Mouse (Mus musculus): Measurements from ENCODE around the gene Gm17657. TPM values are rescaled to one million over a fixed set of nuclear protein-coding genes. Genes with fewer than 3 reads are reported as not detected.

Gm17657 gene
- polyA plus RNA-seq, 1 experiment from 2014 or later, result not detected

DNA sequence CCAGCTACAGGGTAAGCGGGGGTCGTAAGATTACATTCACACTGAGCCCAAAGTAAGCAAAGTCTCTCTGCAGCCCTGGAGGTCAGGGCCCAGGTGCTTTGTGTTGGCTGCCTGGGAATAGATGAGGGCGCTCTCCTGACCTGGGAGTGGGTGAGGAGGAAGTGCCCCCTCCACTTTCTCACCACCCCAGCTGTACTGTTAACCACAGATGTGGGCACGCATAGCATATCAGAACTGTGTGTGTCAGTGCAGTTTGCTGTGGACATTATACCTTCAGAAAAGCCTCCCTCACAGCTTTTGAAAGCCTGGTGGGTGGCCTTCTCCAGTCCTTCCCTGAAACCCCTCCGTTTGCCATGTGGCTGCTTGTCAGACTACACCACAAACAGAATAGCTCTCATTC is 34.9 kb upstream of the Gm17657 start:
- peaks cover 5% of the 10 kb centered on the region for H3K4me1 ChIP-seq (replicated peaks; ENCODE audit: control insufficient read depth, insufficient read depth, low read length)
- H3K9me3 ChIP-seq (ENCODE audit: control insufficient read depth, low read length), result no peaks in the 10 kb centered on the region
- H3K36me3 ChIP-seq (replicated peaks; ENCODE audit: control insufficient read depth, insufficient read depth), result peaks cover 35% of the 10 kb centered on the region
- no peak overlapping the region for H3K9ac ChIP-seq
- H3K4me2 ChIP-seq (replicated peaks), result no peak overlapping the region
- WGBS, result 85% methylated on average over 5 of the region's 5 CpGs
- DNase-seq (ENCODE audit: low spot score) (no peak), ATAC-seq (ENCODE audit: low FRiP score) (no peak)
- H3K27me3 ChIP-seq (ENCODE audit: control insufficient read depth, insufficient read depth, low read length), result no peaks in the 10 kb centered on the region
- H3K4me3 ChIP-seq (replicated peaks; ENCODE audit: low read length), result no peak overlapping the region
- H3K27ac ChIP-seq, result no peak overlapping the region

GRCm38 (mm10) chr17:29583569-29583968 is 34.1 kb upstream of the Gm17657 start:
- H3K36me3 ChIP-seq (replicated peaks; ENCODE audit: control insufficient read depth, insufficient read depth), result peaks cover 40% of the 10 kb centered on the region
- 88% methylated on average over 5 of the region's 5 CpGs for WGBS
- ATAC-seq (ENCODE audit: low FRiP score), result no peak
- no peaks in the 10 kb centered on the region; the same call in 1 of the 2 replicates for H3K4me1 ChIP-seq (replicated peaks; ENCODE audit: control insufficient read depth, insufficient read depth, low read length)
- H3K27me3 ChIP-seq (ENCODE audit: control insufficient read depth, insufficient read depth, low read length), result no peaks in the 10 kb centered on the region
- no peaks in the 10 kb centered on the region for H3K9me3 ChIP-seq (ENCODE audit: control insufficient read depth, low read length)
- no peak overlapping the region for H3K27ac ChIP-seq
- no peak overlapping the region for H3K4me2 ChIP-seq (replicated peaks)
- no peak overlapping the region for H3K9ac ChIP-seq
- no peak overlapping the region for H3K4me3 ChIP-seq (replicated peaks; ENCODE audit: low read length)
- no peak for DNase-seq (ENCODE audit: low spot score)

DNA sequence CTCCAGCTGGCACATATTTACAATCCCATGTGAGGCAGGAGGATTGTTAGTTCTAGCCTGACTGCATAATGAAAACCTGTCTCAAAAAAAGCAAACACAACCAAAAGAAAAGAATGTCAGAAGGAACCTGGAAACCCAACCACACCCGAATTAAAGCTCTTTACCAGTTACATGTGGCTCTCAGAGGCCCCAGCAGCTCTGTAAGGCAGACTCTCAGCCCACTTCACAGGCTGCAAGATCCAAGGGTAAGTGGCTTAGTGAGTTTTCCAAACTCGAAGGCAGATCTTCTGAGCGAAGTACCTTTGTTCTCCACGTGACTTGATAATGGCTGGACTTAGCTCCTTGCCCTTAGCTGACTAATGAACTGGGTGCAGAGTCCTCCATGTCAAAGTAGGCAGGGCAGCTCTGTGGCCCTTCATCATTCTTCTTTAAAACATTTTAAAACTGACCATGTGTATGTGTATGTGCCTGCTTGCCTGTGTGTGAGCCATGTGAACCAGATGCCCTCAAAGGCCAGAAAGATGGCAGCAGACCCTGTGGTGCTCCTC is 30.2 kb upstream of the Gm17657 start:
- H3K9me3 ChIP-seq (ENCODE audit: control insufficient read depth, low read length), result no peaks in the 10 kb centered on the region
- ATAC-seq (ENCODE audit: low FRiP score), result no peak
- 87% methylated on average over 4 of the region's 4 CpGs for WGBS
- peaks cover 67% of the 10 kb centered on the region for H3K36me3 ChIP-seq (replicated peaks; ENCODE audit: control insufficient read depth, insufficient read depth)
- H3K27ac ChIP-seq, result no peak overlapping the region
- H3K27me3 ChIP-seq (ENCODE audit: control insufficient read depth, insufficient read depth, low read length), result no peaks in the 10 kb centered on the region
- no peak overlapping the region for H3K4me2 ChIP-seq (replicated peaks)
- no peak overlapping the region for H3K9ac ChIP-seq
- no peak overlapping the region for H3K4me3 ChIP-seq (replicated peaks; ENCODE audit: low read length)
- no peaks in the 10 kb centered on the region for H3K4me1 ChIP-seq (replicated peaks; ENCODE audit: control insufficient read depth, insufficient read depth, low read length)
- DNase-seq (ENCODE audit: low spot score), result no peak

DNA sequence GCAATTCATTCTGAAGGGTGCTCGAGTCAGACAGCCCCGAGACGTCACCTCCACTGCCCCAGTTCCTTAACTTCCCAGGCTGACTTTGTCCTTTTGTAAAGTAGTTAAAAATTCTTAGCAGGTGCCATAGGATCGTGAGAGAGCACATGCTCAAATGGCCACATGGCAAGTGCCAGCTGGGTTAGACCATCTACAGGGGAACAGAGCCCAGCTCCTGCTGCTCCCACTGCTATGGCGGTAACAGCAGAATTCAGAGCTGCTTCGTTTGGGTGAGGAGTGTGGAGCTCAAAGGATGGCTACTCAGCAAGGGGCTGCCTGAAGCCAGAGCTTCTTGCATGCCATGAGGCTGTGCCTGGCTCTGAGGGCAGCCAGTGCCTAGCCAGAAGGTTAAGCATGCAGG is 20.4 kb upstream of the Gm17657 start:
- Histone ChIP-seq H3K4me3 (replicated peaks; ENCODE audit: low read length) (no peak overlapping the region), H3K27ac (no peak overlapping the region), H3K4me1 (replicated peaks; ENCODE audit: control insufficient read depth, insufficient read depth, low read length) (no peaks in the 10 kb centered on the region), H3K9me3 (ENCODE audit: control insufficient read depth, low read length) (no peaks in the 10 kb centered on the region), H3K36me3 (replicated peaks; ENCODE audit: control insufficient read depth, insufficient read depth) (peaks cover 69% of the 10 kb centered on the region), H3K9ac (no peak overlapping the region), H3K4me2 (replicated peaks) (no peak overlapping the region), H3K27me3 (ENCODE audit: control insufficient read depth, insufficient read depth, low read length) (no peaks in the 10 kb centered on the region)
- 83% methylated on average over 6 of the region's 6 CpGs for WGBS
- ATAC-seq (ENCODE audit: low FRiP score) (no peak), DNase-seq (ENCODE audit: low spot score) (no peak)

GRCm38 (mm10) chr17:29568435-29568834 is 19.0 kb upstream of the Gm17657 start:
- H3K9me3 ChIP-seq (ENCODE audit: control insufficient read depth, low read length), result no peaks in the 10 kb centered on the region
- no peak overlapping the region for H3K9ac ChIP-seq
- WGBS, result 93% methylated on average over 15 of the region's 15 CpGs
- no peak overlapping the region for H3K4me3 ChIP-seq (replicated peaks; ENCODE audit: low read length)
- ATAC-seq (ENCODE audit: low FRiP score) (no peak), DNase-seq (ENCODE audit: low spot score) (no peak)
- no peak overlapping the region for H3K4me2 ChIP-seq (replicated peaks)
- no peak overlapping the region for H3K27ac ChIP-seq
- H3K36me3 ChIP-seq (replicated peaks; ENCODE audit: control insufficient read depth, insufficient read depth), result peaks cover 62% of the 10 kb centered on the region
- no peaks in the 10 kb centered on the region for H3K4me1 ChIP-seq (replicated peaks; ENCODE audit: control insufficient read depth, insufficient read depth, low read length)
- H3K27me3 ChIP-seq (ENCODE audit: control insufficient read depth, insufficient read depth, low read length), result no peaks in the 10 kb centered on the region

DNA sequence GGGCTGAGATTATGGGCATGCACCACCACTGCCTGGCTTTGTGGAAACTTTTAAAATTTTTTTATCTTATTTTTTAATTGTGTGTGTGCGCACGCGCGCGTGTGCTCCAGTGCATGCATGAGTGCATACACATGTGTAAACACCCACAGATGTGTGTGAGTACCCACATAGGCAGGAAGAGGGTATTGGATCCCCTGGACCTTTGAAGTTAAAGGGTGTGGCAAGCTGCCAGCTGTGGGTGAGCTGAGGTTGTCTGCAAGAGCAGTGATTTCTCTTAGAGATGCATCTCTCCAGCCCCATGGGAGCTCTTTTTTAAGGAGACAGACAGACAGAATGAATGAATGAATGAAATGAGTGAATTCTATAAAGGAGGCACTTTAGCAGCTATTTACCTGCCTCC is 16.1 kb upstream of the Gm17657 start:
- no peak for ATAC-seq (ENCODE audit: low FRiP score)
- Histone ChIP-seq H3K27ac (no peak overlapping the region), H3K4me3 (replicated peaks; ENCODE audit: low read length) (no peak overlapping the region), H3K9me3 (ENCODE audit: control insufficient read depth, low read length) (no peaks in the 10 kb centered on the region), H3K4me1 (replicated peaks; ENCODE audit: control insufficient read depth, insufficient read depth, low read length) (no peaks in the 10 kb centered on the region), H3K9ac (no peak overlapping the region), H3K36me3 (replicated peaks; ENCODE audit: control insufficient read depth, insufficient read depth) (peaks cover 33% of the 10 kb centered on the region), H3K4me2 (replicated peaks) (no peak overlapping the region), H3K27me3 (ENCODE audit: control insufficient read depth, insufficient read depth, low read length) (no peaks in the 10 kb centered on the region)
- WGBS, result 97% methylated on average over 5 of the region's 5 CpGs
- no peak for DNase-seq (ENCODE audit: low spot score)

DNA sequence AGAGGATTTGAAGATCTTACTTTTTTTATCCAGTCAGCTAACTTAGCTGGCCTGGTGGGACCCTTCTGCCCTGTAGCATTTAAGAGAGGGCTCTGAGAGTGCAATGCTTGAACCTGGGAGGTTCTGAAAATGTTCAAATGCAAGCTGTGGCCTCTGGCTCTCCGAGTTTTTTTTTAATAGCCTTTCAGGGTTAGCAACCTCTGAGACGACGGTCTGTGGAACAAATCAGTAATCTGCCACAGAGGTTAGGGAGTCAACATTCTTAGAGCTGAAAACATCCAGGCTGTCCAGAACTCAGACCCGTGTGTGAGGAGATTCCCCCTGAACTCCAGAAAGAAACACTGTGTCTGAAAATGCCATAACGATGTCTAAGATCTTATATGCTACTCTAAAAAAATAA is 9.0 kb upstream of the Gm17657 start:
- ATAC-seq (ENCODE audit: low FRiP score), result no peak
- Histone ChIP-seq H3K9me3 (ENCODE audit: control insufficient read depth, low read length) (no peaks in the 10 kb centered on the region), H3K27me3 (ENCODE audit: control insufficient read depth, insufficient read depth, low read length) (no peaks in the 10 kb centered on the region), H3K4me3 (replicated peaks; ENCODE audit: low read length) (no peak overlapping the region), H3K36me3 (replicated peaks; ENCODE audit: control insufficient read depth, insufficient read depth) (no peaks in the 10 kb centered on the region), H3K4me2 (replicated peaks) (no peak overlapping the region), H3K4me1 (replicated peaks; ENCODE audit: control insufficient read depth, insufficient read depth, low read length) (no peaks in the 10 kb centered on the region), H3K27ac (no peak overlapping the region), H3K9ac (no peak overlapping the region)
- 83% methylated on average over 5 of the region's 5 CpGs for WGBS
- no peak for DNase-seq (ENCODE audit: low spot score)

- no peak overlapping the region for H3K9ac ChIP-seq
- no peaks in the 10 kb centered on the region for H3K36me3 ChIP-seq (replicated peaks; ENCODE audit: control insufficient read depth, insufficient read depth)
- H3K4me1 ChIP-seq (replicated peaks; ENCODE audit: control insufficient read depth, insufficient read depth, low read length), result no peaks in the 10 kb centered on the region
- H3K4me3 ChIP-seq (replicated peaks; ENCODE audit: low read length), result no peak overlapping the region
- DNase-seq (ENCODE audit: low spot score) (no peak), ATAC-seq (ENCODE audit: low FRiP score) (no peak)
- WGBS, result 92% methylated on average over 7 of the region's 7 CpGs
- no peak overlapping the region for H3K4me2 ChIP-seq (replicated peaks)
- no peak overlapping the region for H3K27ac ChIP-seq
- no peaks in the 10 kb centered on the region for H3K9me3 ChIP-seq (ENCODE audit: control insufficient read depth, low read length)
- H3K27me3 ChIP-seq (ENCODE audit: control insufficient read depth, insufficient read depth, low read length), result no peaks in the 10 kb centered on the region
Measured at GRCm38 (mm10) chr17:29556893-29557292, 7.5 kb upstream of the Gm17657 start.

DNA sequence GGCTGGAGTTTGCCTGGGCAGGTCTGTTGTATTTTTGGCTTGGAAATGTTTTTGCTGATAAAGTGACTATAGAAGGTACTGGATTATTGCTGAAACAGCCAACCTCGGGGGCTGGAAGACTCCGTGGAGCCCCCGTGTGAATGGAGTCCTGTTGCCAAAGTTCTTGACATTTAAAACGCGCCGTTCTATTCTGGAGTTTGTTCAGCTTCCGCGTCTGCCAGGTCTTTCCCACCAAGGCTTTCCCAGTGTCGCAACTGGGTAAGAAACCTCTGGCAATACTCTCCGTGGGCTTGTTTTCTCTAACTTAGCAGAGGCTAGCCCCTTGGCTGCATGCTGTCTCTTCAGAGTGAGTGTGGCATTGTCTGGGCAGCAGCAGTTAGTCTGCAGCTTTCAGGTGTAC is 7.0 kb upstream of the Gm17657 start:
- no peaks in the 10 kb centered on the region for H3K27me3 ChIP-seq (ENCODE audit: control insufficient read depth, insufficient read depth, low read length)
- H3K27ac ChIP-seq, result no peak overlapping the region
- H3K4me2 ChIP-seq (replicated peaks), result no peak overlapping the region
- no peak for DNase-seq (ENCODE audit: low spot score)
- whole genome bisulfite sequencing, result 90% methylated on average over 10 of the region's 10 CpGs
- H3K9ac ChIP-seq, result no peak overlapping the region
- H3K4me3 ChIP-seq (replicated peaks; ENCODE audit: low read length), result no peak overlapping the region
- H3K4me1 ChIP-seq (replicated peaks; ENCODE audit: control insufficient read depth, insufficient read depth, low read length), result no peaks in the 10 kb centered on the region
- H3K9me3 ChIP-seq (ENCODE audit: control insufficient read depth, low read length), result no peaks in the 10 kb centered on the region
- ATAC-seq (ENCODE audit: low FRiP score), result no peak
- no peaks in the 10 kb centered on the region for H3K36me3 ChIP-seq (replicated peaks; ENCODE audit: control insufficient read depth, insufficient read depth)

GRCm38 (mm10) chr17:29554176-29554575 is 4.7 kb upstream of the Gm17657 start:
- ATAC-seq (ENCODE audit: low FRiP score), result no peak
- no peak overlapping the region for H3K4me2 ChIP-seq (replicated peaks)

More at GRCm38 (mm10) chr17:29554176-29554575, 4.7 kb upstream of the Gm17657 start:
- Histone ChIP-seq H3K36me3 (replicated peaks; ENCODE audit: control insufficient read depth, insufficient read depth) (no peaks in the 10 kb centered on the region), H3K4me1 (replicated peaks; ENCODE audit: control insufficient read depth, insufficient read depth, low read length) (peaks cover 13% of the 10 kb centered on the region), H3K9ac (no peak overlapping the region), H3K27me3 (ENCODE audit: control insufficient read depth, insufficient read depth, low read length) (no peaks in the 10 kb centered on the region), H3K9me3 (ENCODE audit: control insufficient read depth, low read length) (no peaks in the 10 kb centered on the region), H3K27ac (no peak overlapping the region), H3K4me3 (replicated peaks; ENCODE audit: low read length) (no peak overlapping the region)
- no peak for DNase-seq (ENCODE audit: low spot score)

Measured in hindbrain, embryonic 14.5 days (tissue).